Comparison of ENCODE assay signal across 19 mouse cellular contexts in genomic region chr12:86014174-86014573, GRCm38 (mm10).
DNase-seq lines count a peak whose midpoint lies in the region; ATAC-seq lines count a peak whose summit lies in the region.
"Had no signal": no experiment of that assay in that cellular context is flagged by ENCODE, and none has a peak within 500 bp of the region (broad histone marks: within the 10 kb centered on the region; RNA-seq: fewer than 3 reads in every experiment).

No protein-coding gene starts in this region.

- H3K4me2 ChIP-seq in limb, embryonic 13.5 days (replicated peaks): no peak overlapping the region
- no peak overlapping the region for H3K4me2 ChIP-seq in embryonic facial prominence, embryonic 13.5 days
- H3K4me2 ChIP-seq: forebrain, embryonic 13.5 days; heart, embryonic 12.5 days; hindbrain, embryonic 14.5 days; intestine, embryonic 15.5 days had no signal

- 69% methylated on average over 2 of the region's 2 CpGs for WGBS in limb, embryonic 13.5 days
- 92% methylated on average over 2 of the region's 2 CpGs for WGBS in limb, embryonic 10.5 days
- 42% methylated on average over 2 of the region's 2 CpGs for WGBS in embryonic facial prominence, embryonic 13.5 days

- no peaks in the 10 kb centered on the region for H3K36me3 ChIP-seq in limb, embryonic 13.5 days
- H3K36me3 ChIP-seq in limb, embryonic 10.5 days: peaks cover 12% of the 10 kb centered on the region; the same call in 1 of the 2 replicates
- H3K36me3 ChIP-seq in embryonic facial prominence, embryonic 13.5 days: no peaks in the 10 kb centered on the region
- H3K36me3 ChIP-seq: intestine, embryonic 15.5 days had no signal

- ATAC-seq in limb, embryonic 13.5 days (ENCODE audit: low FRiP score, low read depth): no peak
- ATAC-seq in embryonic facial prominence, embryonic 13.5 days (ENCODE audit: insufficient number of reproducible peaks, insufficient read depth, low FRiP score, low TSS enrichment, low read depth): no peak
- ATAC-seq: forebrain, embryonic 13.5 days; forebrain, postnatal 0 days; intestine, embryonic 15.5 days had no signal

- no peak for DNase-seq in limb, embryonic 10.5 days (ENCODE audit: low spot score)
- DNase-seq in fibroblast of lung, adult 2 months (ENCODE audit: low read depth): peak; percentile 65
- no peak for DNase-seq in layer of hippocampus, postnatal 10 days (ENCODE audit: low spot score in 2 of 2)
- DNase-seq in gastrocnemius, postnatal 4 days (ENCODE audit: low spot score in 2 of 2): no peak
- no peak for DNase-seq in cerebellum, adult 11 months
- DNase-seq: adrenal gland, adult 2 months; adrenal gland, postnatal 25 days; cerebellum, adult 2 months; cerebellum, postnatal 14 days; embryo, embryonic 11 days; forebrain, postnatal 0 days; gastrocnemius, postnatal 14 days had no signal

- H3K9ac ChIP-seq in limb, embryonic 13.5 days: no peak overlapping the region
- no peak overlapping the region for H3K9ac ChIP-seq in embryonic facial prominence, embryonic 13.5 days
- H3K9ac ChIP-seq: forebrain, embryonic 13.5 days; forebrain, postnatal 0 days; heart, embryonic 12.5 days; hindbrain, embryonic 14.5 days; intestine, embryonic 15.5 days had no signal

- H3K9me3 ChIP-seq in limb, embryonic 13.5 days: no peaks in the 10 kb centered on the region
- H3K9me3 ChIP-seq in limb, embryonic 10.5 days (replicated peaks): no peaks in the 10 kb centered on the region
- no peaks in the 10 kb centered on the region for H3K9me3 ChIP-seq in embryonic facial prominence, embryonic 13.5 days
- H3K9me3 ChIP-seq: forebrain, embryonic 13.5 days; heart, embryonic 12.5 days; hindbrain, embryonic 10.5 days; intestine, embryonic 15.5 days had no signal

- no peak overlapping the region for H3K4me3 ChIP-seq in limb, embryonic 13.5 days
- no peak overlapping the region for H3K4me3 ChIP-seq in limb, embryonic 10.5 days
- H3K4me3 ChIP-seq in embryonic facial prominence, embryonic 13.5 days: no peak overlapping the region
- H3K4me3 ChIP-seq: forebrain, embryonic 13.5 days; heart, embryonic 12.5 days; hindbrain, embryonic 10.5 days; intestine, embryonic 15.5 days had no signal

- H3K27ac ChIP-seq in limb, embryonic 13.5 days: peak overlapping the region; percentile 3; the same call in 1 of the 2 replicates
- no peak overlapping the region for H3K27ac ChIP-seq in limb, embryonic 10.5 days
- H3K27ac ChIP-seq in embryonic facial prominence, embryonic 13.5 days: peak overlapping the region; percentile 71
- H3K27ac ChIP-seq: forebrain, embryonic 13.5 days; hindbrain, embryonic 10.5 days; hindbrain, embryonic 14.5 days; intestine, embryonic 15.5 days had no signal

- H3K27me3 ChIP-seq in limb, embryonic 13.5 days: no peaks in the 10 kb centered on the region
- no peaks in the 10 kb centered on the region for H3K27me3 ChIP-seq in limb, embryonic 10.5 days (ENCODE audit: low read depth, poor library complexity, severe bottlenecking)
- no peaks in the 10 kb centered on the region for H3K27me3 ChIP-seq in embryonic facial prominence, embryonic 13.5 days
- H3K27me3 ChIP-seq: forebrain, embryonic 13.5 days; heart, embryonic 12.5 days; intestine, embryonic 15.5 days had no signal

- H3K4me1 ChIP-seq in limb, embryonic 13.5 days: peaks cover 46% of the 10 kb centered on the region
- H3K4me1 ChIP-seq in limb, embryonic 10.5 days: peaks cover 9% of the 10 kb centered on the region
- H3K4me1 ChIP-seq in embryonic facial prominence, embryonic 13.5 days: peaks cover 53% of the 10 kb centered on the region
- H3K4me1 ChIP-seq: forebrain, embryonic 13.5 days; intestine, embryonic 15.5 days had no signal
